Mouse (Mus musculus): Measurements from ENCODE around the gene Relb. TPM values are rescaled to one million over a fixed set of nuclear protein-coding genes. Genes with fewer than 3 reads are reported as not detected.

Gene Relb
- polyA plus RNA-seq, 1 experiment, result 6.4 TPM

DNA sequence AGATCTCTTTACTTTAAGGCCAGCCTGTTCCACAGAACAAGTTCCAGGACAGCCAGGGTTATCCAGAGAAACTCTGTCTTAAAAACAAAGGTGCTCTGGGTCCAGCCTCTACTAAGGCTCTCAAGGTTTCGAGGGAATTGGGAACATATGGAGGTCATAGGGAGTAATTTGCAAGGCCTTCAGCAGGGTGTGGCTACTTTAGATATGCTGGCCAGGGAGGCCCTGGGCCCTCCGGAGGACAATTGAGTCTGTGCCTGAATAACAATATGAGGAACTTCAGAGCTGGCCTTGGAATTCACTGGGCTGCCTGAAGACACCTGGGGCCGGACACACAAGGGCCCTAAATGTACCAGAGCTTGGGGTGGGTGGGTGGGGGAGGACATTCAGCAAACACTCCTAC is 53.7 kb downstream of the Relb start:
- H3K27ac ChIP-seq (ENCODE audit: insufficient read depth, low read length), result no peak overlapping the region
- H3K4me1 ChIP-seq (ENCODE audit: control insufficient read depth, insufficient read depth, low read length), result no peaks in the 10 kb centered on the region
- TF ChIP-seq CTCF (IDR thresholded peaks at IDR 0.05; ENCODE audit: extremely low read depth, insufficient read depth, low read length), result no peak
- TF ChIP-seq POLR2A (IDR thresholded peaks at IDR 0.05; ENCODE audit: extremely low read depth, insufficient read depth, low read length), result no peak
- H3K4me3 ChIP-seq (ENCODE audit: insufficient read depth, low read length), result no peak overlapping the region

DNA sequence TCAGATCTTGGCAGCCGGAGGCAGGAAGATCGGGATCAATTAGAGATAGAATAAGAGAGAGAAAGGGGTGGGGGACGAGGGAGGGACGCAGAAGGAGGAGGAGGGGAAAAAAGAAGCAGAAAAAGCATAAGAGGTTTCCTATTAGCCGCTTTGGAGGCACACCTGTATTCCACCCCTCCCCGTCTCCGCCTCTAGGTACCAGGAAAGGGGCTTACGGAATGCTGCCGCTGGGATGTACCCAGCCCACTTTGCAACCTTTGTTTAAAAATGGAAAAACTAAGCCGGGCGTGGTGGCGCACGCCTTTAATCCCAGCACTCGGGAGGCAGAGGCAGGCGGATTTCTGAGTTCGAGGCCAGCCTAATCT is 55.5 kb downstream of the Relb start:
- TF ChIP-seq CTCF (IDR thresholded peaks at IDR 0.05; ENCODE audit: extremely low read depth, insufficient read depth, low read length) (no peak), POLR2A (IDR thresholded peaks at IDR 0.05; ENCODE audit: extremely low read depth, insufficient read depth, low read length) (no peak)
- no peak overlapping the region for H3K27ac ChIP-seq (ENCODE audit: insufficient read depth, low read length)
- H3K4me3 ChIP-seq (ENCODE audit: insufficient read depth, low read length), result peak overlapping the region; percentile 49
- H3K4me1 ChIP-seq (ENCODE audit: control insufficient read depth, insufficient read depth, low read length), result no peaks in the 10 kb centered on the region

GRCm38 (mm10) chr7:19572926-19573775 is 56.1 kb downstream of the Relb start:
- H3K4me1 ChIP-seq (ENCODE audit: control insufficient read depth, insufficient read depth, low read length), result no peaks in the 10 kb centered on the region
- no peak overlapping the region for H3K27ac ChIP-seq (ENCODE audit: insufficient read depth, low read length)
- H3K4me3 ChIP-seq (ENCODE audit: insufficient read depth, low read length), result peak overlapping the region; percentile 49
- TF ChIP-seq POLR2A (IDR thresholded peaks at IDR 0.05; ENCODE audit: extremely low read depth, insufficient read depth, low read length), result 0 out of 2 replicates have a peak, but pooled peaks have one; percentile 2
- 0 out of 2 replicates have a peak, but pooled peaks have one; percentile 3 for TF ChIP-seq CTCF (IDR thresholded peaks at IDR 0.05; ENCODE audit: extremely low read depth, insufficient read depth, low read length)

DNA sequence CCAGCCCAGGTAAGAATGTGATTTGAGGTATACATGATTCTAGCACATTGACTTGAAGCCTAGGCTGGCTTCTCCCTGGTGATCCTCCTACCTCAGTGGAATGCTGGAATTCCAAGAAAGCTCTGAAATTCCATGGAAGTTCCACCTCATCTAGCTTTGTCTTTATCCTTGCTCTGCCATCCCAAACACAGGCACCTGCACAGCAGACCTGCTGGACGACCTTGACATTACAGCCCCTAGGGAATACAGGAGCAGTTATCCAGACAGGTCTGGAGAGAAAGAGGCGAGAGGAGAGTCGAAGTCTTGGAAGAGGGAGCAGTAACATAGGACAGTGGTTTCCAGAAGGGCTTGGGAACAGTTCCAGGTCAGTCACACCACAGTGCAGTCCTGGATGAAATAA is 59.6 kb downstream of the Relb start:
- Histone ChIP-seq H3K4me3 (ENCODE audit: insufficient read depth, low read length) (no peak overlapping the region), H3K4me1 (ENCODE audit: control insufficient read depth, insufficient read depth, low read length) (no peaks in the 10 kb centered on the region), H3K27ac (ENCODE audit: insufficient read depth, low read length) (no peak overlapping the region)
- TF ChIP-seq POLR2A (IDR thresholded peaks at IDR 0.05; ENCODE audit: extremely low read depth, insufficient read depth, low read length), result no peak

DNA sequence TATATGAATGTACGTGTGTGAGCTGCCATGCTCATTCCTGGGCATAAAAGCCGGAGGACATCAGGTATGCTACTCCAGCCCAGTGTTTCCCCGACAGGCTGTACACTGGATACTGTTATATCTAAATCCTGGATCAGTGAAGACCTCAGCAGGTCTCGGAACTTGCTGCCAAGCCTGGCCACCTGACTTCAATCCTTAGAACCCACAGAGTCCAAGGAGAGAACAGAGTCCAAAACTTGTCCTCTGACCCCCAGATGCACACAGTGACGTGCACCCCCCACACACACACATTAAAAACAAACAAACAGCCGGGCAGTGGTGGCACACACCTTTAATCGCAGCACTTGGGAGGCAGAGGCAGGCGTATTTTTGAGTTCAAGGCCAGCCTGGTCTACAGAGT is 61.8 kb downstream of the Relb start:
- no peak overlapping the region for H3K4me3 ChIP-seq (ENCODE audit: insufficient read depth, low read length)
- no peaks in the 10 kb centered on the region for H3K4me1 ChIP-seq (ENCODE audit: control insufficient read depth, insufficient read depth, low read length)
- no peak for TF ChIP-seq CTCF (IDR thresholded peaks at IDR 0.05; ENCODE audit: extremely low read depth, insufficient read depth, low read length)
- no peak for TF ChIP-seq POLR2A (IDR thresholded peaks at IDR 0.05; ENCODE audit: extremely low read depth, insufficient read depth, low read length)
- H3K27ac ChIP-seq (ENCODE audit: insufficient read depth, low read length), result no peak overlapping the region

GRCm38 (mm10) chr7:19565803-19566202 is 63.4 kb downstream of the Relb start:
- TF ChIP-seq CTCF (IDR thresholded peaks at IDR 0.05; ENCODE audit: extremely low read depth, insufficient read depth, low read length) (no peak), POLR2A (IDR thresholded peaks at IDR 0.05; ENCODE audit: extremely low read depth, insufficient read depth, low read length) (no peak)

GRCm38 (mm10) chr7:19564455-19564854 is 64.8 kb downstream of the Relb start:
- H3K4me3 ChIP-seq (ENCODE audit: insufficient read depth, low read length), result no peak overlapping the region
- peaks cover 5% of the 10 kb centered on the region for H3K4me1 ChIP-seq (ENCODE audit: control insufficient read depth, insufficient read depth, low read length)
- TF ChIP-seq POLR2A (IDR thresholded peaks at IDR 0.05; ENCODE audit: extremely low read depth, insufficient read depth, low read length), result no peak
- TF ChIP-seq CTCF (IDR thresholded peaks at IDR 0.05; ENCODE audit: extremely low read depth, insufficient read depth, low read length), result peak; percentile 25

More at GRCm38 (mm10) chr7:19565803-19566202, 63.4 kb downstream of the Relb start:
- H3K27ac ChIP-seq (ENCODE audit: insufficient read depth, low read length), result no peak overlapping the region
- H3K4me1 ChIP-seq (ENCODE audit: control insufficient read depth, insufficient read depth, low read length), result no peaks in the 10 kb centered on the region
- H3K4me3 ChIP-seq (ENCODE audit: insufficient read depth, low read length), result no peak overlapping the region

DNA sequence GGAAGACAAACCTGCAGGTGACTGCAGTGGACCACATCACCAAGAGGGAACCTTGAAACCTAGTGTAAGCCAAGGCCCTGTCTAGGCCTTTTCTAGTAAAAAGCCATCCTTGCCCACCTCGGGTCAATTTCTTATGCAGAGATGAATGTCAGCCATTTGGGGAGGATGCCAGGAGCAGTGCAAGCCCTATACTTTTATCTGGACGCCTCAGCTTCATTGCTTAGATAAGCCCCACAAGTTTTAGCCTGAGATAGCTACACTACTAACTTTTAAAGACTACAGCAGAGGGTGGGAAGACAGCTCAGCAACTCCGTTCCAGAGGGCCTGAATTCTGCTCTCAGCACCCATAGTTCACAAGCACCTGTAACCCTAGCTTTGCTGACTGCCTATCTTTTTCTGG is 65.4 kb downstream of the Relb start:
- H3K27ac ChIP-seq (ENCODE audit: insufficient read depth, low read length), result no peak overlapping the region
- H3K4me1 ChIP-seq (ENCODE audit: control insufficient read depth, insufficient read depth, low read length), result peaks cover 8% of the 10 kb centered on the region
- H3K4me3 ChIP-seq (ENCODE audit: insufficient read depth, low read length), result no peak overlapping the region
- TF ChIP-seq POLR2A (IDR thresholded peaks at IDR 0.05; ENCODE audit: extremely low read depth, insufficient read depth, low read length) (no peak), CTCF (IDR thresholded peaks at IDR 0.05; ENCODE audit: extremely low read depth, insufficient read depth, low read length) (no peak)

More at GRCm38 (mm10) chr7:19564455-19564854, 64.8 kb downstream of the Relb start:
- H3K27ac ChIP-seq (ENCODE audit: insufficient read depth, low read length), result no peak overlapping the region

- Histone ChIP-seq H3K4me1 (ENCODE audit: control insufficient read depth, insufficient read depth, low read length) (peaks cover 8% of the 10 kb centered on the region), H3K4me3 (ENCODE audit: insufficient read depth, low read length) (peak within 1 kb of the TSS; percentile 79), H3K27ac (ENCODE audit: insufficient read depth, low read length) (peak within 1 kb of the TSS; percentile 99)
- TF ChIP-seq POLR2A (IDR thresholded peaks at IDR 0.05; ENCODE audit: extremely low read depth, insufficient read depth, low read length) (no peak), CTCF (IDR thresholded peaks at IDR 0.05; ENCODE audit: extremely low read depth, insufficient read depth, low read length) (no peak)
Observed at GRCm38 (mm10) chr7:19562643-19563410, 66.4 kb downstream of the Relb start, which contains the start of gene Ppp1r37. TSS of gene Ppp1r37 (minus strand) at chr7:19563076.
